Comparison of ENCODE assay signal across 22 mouse cellular contexts in genomic region chr1:190047201-190047600, GRCm38 (mm10).
DNase-seq lines count a peak whose midpoint lies in the region; ATAC-seq and TF ChIP-seq lines count a peak whose summit lies in the region.
"Had no signal": no experiment of that assay in that cellular context is flagged by ENCODE, and none has a peak within 500 bp of the region (broad histone marks: within the 10 kb centered on the region; RNA-seq: fewer than 3 reads in every experiment).

No protein-coding gene starts in this region.

- peaks cover 3% of the 10 kb centered on the region for H3K27me3 ChIP-seq in hindbrain, embryonic 10.5 days (ENCODE audit: insufficient read depth, poor library complexity, severe bottlenecking)
- peaks cover 3% of the 10 kb centered on the region; the same call in 1 of the 2 replicates for H3K27me3 ChIP-seq in hindbrain, embryonic 12.5 days
- no peaks in the 10 kb centered on the region for H3K27me3 ChIP-seq in liver, postnatal 0 days (ENCODE audit: insufficient read depth, low read length)
- no peaks in the 10 kb centered on the region for H3K27me3 ChIP-seq in forebrain, embryonic 16.5 days (replicated peaks; ENCODE audit: control insufficient read depth, insufficient read depth, low read length)
- H3K27me3 ChIP-seq: heart, embryonic 13.5 days; Patski had no signal

- H3K4me1 ChIP-seq in hindbrain, embryonic 10.5 days (replicated peaks) = peaks cover 20% of the 10 kb centered on the region; the same call in 1 of the 2 replicates
- H3K4me1 ChIP-seq in hindbrain, embryonic 12.5 days = no peaks in the 10 kb centered on the region
- 0 out of 2 replicates have a peak, but pooled peaks cover 4% of the 10 kb centered on the region for H3K4me1 ChIP-seq in liver, postnatal 0 days (ENCODE audit: insufficient read depth)
- H3K4me1 ChIP-seq in forebrain, embryonic 16.5 days (replicated peaks; ENCODE audit: control insufficient read depth, insufficient read depth, low read length) = no peaks in the 10 kb centered on the region
- H3K4me1 ChIP-seq: embryonic facial prominence, embryonic 12.5 days had no signal

- WGBS in hindbrain, embryonic 10.5 days = 44% methylated on average over 6 of the region's 6 CpGs
- 45% methylated on average over 6 of the region's 6 CpGs for WGBS in hindbrain, embryonic 12.5 days
- WGBS in liver, postnatal 0 days (ENCODE audit: insufficient replicate concordance) = 72% methylated on average over 6 of the region's 6 CpGs
- 74% methylated on average over 6 of the region's 6 CpGs for WGBS in forebrain, embryonic 16.5 days

- no peak overlapping the region for H3K4me2 ChIP-seq in hindbrain, embryonic 12.5 days (replicated peaks)
- no peak overlapping the region for H3K4me2 ChIP-seq in liver, postnatal 0 days (ENCODE audit: low read depth, low read length)
- H3K4me2 ChIP-seq in forebrain, embryonic 16.5 days (ENCODE audit: low read length) = no peak overlapping the region
- H3K4me2 ChIP-seq: embryonic facial prominence, embryonic 12.5 days; forebrain, embryonic 12.5 days; heart, embryonic 13.5 days; hindbrain, embryonic 13.5 days had no signal

- no peak for DNase-seq in hindbrain, embryonic 10.5 days (ENCODE audit: low spot score)
- DNase-seq in liver, postnatal 0 days = no peak
- no peak for DNase-seq in liver
- DNase-seq in adrenal gland, adult 8-10 months = peak; percentile 63
- peak; percentile 19 for DNase-seq in adrenal gland, postnatal 25 days
- DNase-seq: cerebellum, adult 11 months; cerebellum, adult 8-10 months; cerebellum, postnatal 14 days; embryo, embryonic 11 days; forebrain, postnatal 0 days; gastrocnemius, postnatal 14 days; heart, adult 2 months; heart, postnatal 36 days had no signal

- no peak for TF ChIP-seq CTCF in liver, postnatal 0 days (IDR thresholded peaks at IDR 0.05; ENCODE audit: low read depth)

- peak overlapping the region; percentile 35; the same call in 1 of the 2 replicates for H3K27ac ChIP-seq in hindbrain, embryonic 10.5 days
- no peak overlapping the region for H3K27ac ChIP-seq in hindbrain, embryonic 12.5 days
- H3K27ac ChIP-seq in liver, postnatal 0 days (ENCODE audit: low read depth) = 0 out of 2 replicates have a peak overlapping the region, but pooled peaks have one; percentile 11
- H3K27ac ChIP-seq in forebrain, embryonic 16.5 days (ENCODE audit: low read length) = no peak overlapping the region
- H3K27ac ChIP-seq: embryonic facial prominence, embryonic 12.5 days; forebrain, embryonic 12.5 days; heart, adult 2 months; heart, embryonic 13.5 days; hindbrain, embryonic 13.5 days; hindbrain, postnatal 0 days had no signal

- TF ChIP-seq EP300 in liver, postnatal 0 days (IDR thresholded peaks at IDR 0.05; ENCODE audit: low read depth) = no peak

- ATAC-seq in hindbrain, embryonic 12.5 days (ENCODE audit: low FRiP score) = no peak
- no peak for ATAC-seq in liver, postnatal 0 days
- ATAC-seq in forebrain, embryonic 16.5 days = no peak
- ATAC-seq: activated CD4-positive, CD25-positive, alpha-beta regulatory T cell, adult 4 months; forebrain, postnatal 0 days; hindbrain, postnatal 0 days; Patski had no signal

- peaks cover 7% of the 10 kb centered on the region for H3K9me3 ChIP-seq in hindbrain, embryonic 10.5 days
- peaks cover 3% of the 10 kb centered on the region; the same call in 1 of the 2 replicates for H3K9me3 ChIP-seq in hindbrain, embryonic 12.5 days (replicated peaks)
- H3K9me3 ChIP-seq in liver, postnatal 0 days (ENCODE audit: low read length) = peaks cover 4% of the 10 kb centered on the region; the same call in 1 of the 2 replicates
- peaks cover 6% of the 10 kb centered on the region for H3K9me3 ChIP-seq in forebrain, embryonic 16.5 days (ENCODE audit: control insufficient read depth, low read length)
- H3K9me3 ChIP-seq: hindbrain, embryonic 13.5 days had no signal

- no peak overlapping the region for H3K9ac ChIP-seq in hindbrain, embryonic 12.5 days
- H3K9ac ChIP-seq in liver, postnatal 0 days (replicated peaks) = no peak overlapping the region
- H3K9ac ChIP-seq in forebrain, embryonic 16.5 days (replicated peaks; ENCODE audit: low read depth, low read length) = no peak overlapping the region
- H3K9ac ChIP-seq: embryonic facial prominence, embryonic 12.5 days; forebrain, embryonic 12.5 days; forebrain, postnatal 0 days; heart, embryonic 13.5 days; hindbrain, embryonic 13.5 days had no signal

- H3K36me3 ChIP-seq in hindbrain, embryonic 10.5 days = no peaks in the 10 kb centered on the region
- no peaks in the 10 kb centered on the region for H3K36me3 ChIP-seq in hindbrain, embryonic 12.5 days
- H3K36me3 ChIP-seq in liver, postnatal 0 days (replicated peaks; ENCODE audit: insufficient read depth, low read length) = no peaks in the 10 kb centered on the region
- H3K36me3 ChIP-seq in forebrain, embryonic 16.5 days (ENCODE audit: control insufficient read depth, insufficient read depth) = no peaks in the 10 kb centered on the region
- H3K36me3 ChIP-seq: embryonic facial prominence, embryonic 12.5 days; forebrain, embryonic 12.5 days; heart, embryonic 13.5 days; hindbrain, embryonic 13.5 days had no signal

- H3K4me3 ChIP-seq in hindbrain, embryonic 10.5 days = no peak overlapping the region
- no peak overlapping the region for H3K4me3 ChIP-seq in hindbrain, embryonic 12.5 days
- no peak overlapping the region for H3K4me3 ChIP-seq in liver, postnatal 0 days (ENCODE audit: low read depth, low read length)
- H3K4me3 ChIP-seq in forebrain, embryonic 16.5 days (replicated peaks; ENCODE audit: low read length) = no peak overlapping the region
- H3K4me3 ChIP-seq: embryonic facial prominence, embryonic 12.5 days; forebrain, embryonic 12.5 days; heart, adult 2 months; heart, embryonic 13.5 days; hindbrain, embryonic 13.5 days had no signal

Comparison
In these comparisons a context has a peak if more than half of its experiments do, and no peak if none do; other contexts are left out.
1. H3K27ac ChIP-seq: peak in hindbrain, embryonic 10.5 days (single experiment) and liver, postnatal 0 days (single experiment); none in hindbrain, embryonic 12.5 days (single experiment) and forebrain, embryonic 16.5 days (single experiment).
2. DNase-seq: peak in adrenal gland, adult 8-10 months (single experiment) and adrenal gland, postnatal 25 days (single experiment); none in hindbrain, embryonic 10.5 days (single experiment), liver, postnatal 0 days (single experiment) and liver (single experiment).